Mouse (Mus musculus) megakaryocyte, embryonic 14.5 days (primary cell): ENCODE data around the gene Tsc2.

Source experiments
- FLI1 ChIP-seq: IDR thresholded peaks from 2 replicates; pipeline ENCODE4 v1.6.1; 2012; ENCODE audit warnings: low read length, inconsistent platforms, mixed read lengths
- GATA1 ChIP-seq: IDR thresholded peaks from 3 replicates; pipeline ENCODE4 v1.6.1; 2012; ENCODE audit warnings: mixed read lengths, low read length, inconsistent platforms, borderline replicate concordance

DNA sequence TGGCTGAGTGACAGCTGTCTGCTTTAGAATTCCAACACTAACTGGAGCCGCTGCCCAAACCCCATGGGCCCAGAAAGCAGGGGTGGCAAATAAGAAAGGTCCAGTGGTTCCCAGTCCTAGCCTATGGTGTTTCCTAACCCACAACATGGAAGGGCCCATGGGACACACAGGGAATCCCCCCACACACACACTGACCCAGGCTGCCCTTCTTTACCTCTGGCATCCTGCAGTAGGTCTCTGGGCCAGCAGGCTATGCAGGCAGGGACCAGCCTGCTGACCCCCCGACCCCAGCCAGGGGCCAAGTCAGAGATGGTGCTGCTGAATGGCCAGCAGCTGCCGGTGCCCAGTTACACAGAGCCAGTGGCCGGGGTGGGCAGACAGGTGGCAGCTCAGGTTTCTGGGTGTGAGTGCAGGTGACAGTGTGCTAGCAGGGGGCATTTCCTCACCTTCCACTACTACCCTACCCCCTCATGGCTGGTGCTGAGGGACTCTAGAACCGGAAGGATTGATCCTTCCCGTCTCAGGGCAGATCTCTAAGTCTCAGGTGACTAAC is 10.4 kb upstream of the Tsc2 start:
- no peak for TF ChIP-seq GATA1
- TF ChIP-seq FLI1: no peak
